Mouse (Mus musculus): ENCODE measurements around the gene Myo1e.

DNA sequence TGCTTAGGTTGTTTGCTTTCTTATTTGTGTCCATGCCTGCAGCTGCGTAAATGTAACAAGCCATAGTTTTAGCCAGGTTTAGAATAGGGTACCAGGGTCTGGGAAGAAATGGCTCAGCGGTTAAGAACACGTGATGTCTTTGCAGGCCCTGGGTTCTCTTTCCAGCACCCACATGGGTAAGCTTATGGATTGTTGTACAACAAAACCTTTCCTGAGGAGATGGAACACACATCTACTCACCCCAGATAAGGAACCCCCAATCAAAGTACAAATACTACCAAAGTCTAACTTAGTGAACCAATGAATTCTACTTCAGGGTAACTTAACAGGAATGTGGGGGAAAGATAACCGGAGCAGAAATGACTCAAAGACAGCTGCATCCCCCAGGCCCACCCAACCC is 177.3 kb downstream of the Myo1e start:
- TF ChIP-seq POLR2A (IDR thresholded peaks at IDR 0.05; ENCODE audit: extremely low read depth, insufficient read depth, low read length) (no peak), CTCF (IDR thresholded peaks at IDR 0.05; ENCODE audit: extremely low read depth, insufficient read depth, low read length) (no peak)
